Mouse (Mus musculus) G1E (cell line): ENCODE results near the gene Trmt11.

Experiments used
- CTCF ChIP-seq: IDR thresholded peaks from 2 replicates; pipeline ENCODE4 v1.5.1; 2012; ENCODE audit warnings: low read depth, low read length, inconsistent platforms, mixed read lengths
- GATA2 ChIP-seq: IDR thresholded peaks from 2 replicates; pipeline ENCODE4 v1.6.1; 2012; ENCODE audit warnings: low read depth, low read length, inconsistent platforms, borderline replicate concordance
- TAL1 ChIP-seq: conservative IDR thresholded peaks from 2 replicates; pipeline ENCODE4 v1.6.1; 2012; ENCODE audit warnings: low read depth, low read length, inconsistent platforms, mixed read lengths

- TF ChIP-seq CTCF (no peak), TAL1 (no peak), GATA2 (no peak)
Measured at GRCm38 (mm10) chr10:30517224-30517623, 83.3 kb downstream of the Trmt11 start.
